Mouse (Mus musculus) liver, postnatal 0 days (tissue): ENCODE results near the gene Yjefn3.

Experiments used
- CTCF ChIP-seq: sonication (generic); IDR thresholded peaks from 2 replicates; pipeline ENCODE4 v1.5.1; 2016; ENCODE audit warnings: antibody characterized with exemption, low read depth
- EP300 ChIP-seq: IDR thresholded peaks from 2 replicates; pipeline ENCODE4 v1.6.1; 2016; ENCODE audit warnings: antibody characterized with exemption, low read depth, mild to moderate bottlenecking

DNA sequence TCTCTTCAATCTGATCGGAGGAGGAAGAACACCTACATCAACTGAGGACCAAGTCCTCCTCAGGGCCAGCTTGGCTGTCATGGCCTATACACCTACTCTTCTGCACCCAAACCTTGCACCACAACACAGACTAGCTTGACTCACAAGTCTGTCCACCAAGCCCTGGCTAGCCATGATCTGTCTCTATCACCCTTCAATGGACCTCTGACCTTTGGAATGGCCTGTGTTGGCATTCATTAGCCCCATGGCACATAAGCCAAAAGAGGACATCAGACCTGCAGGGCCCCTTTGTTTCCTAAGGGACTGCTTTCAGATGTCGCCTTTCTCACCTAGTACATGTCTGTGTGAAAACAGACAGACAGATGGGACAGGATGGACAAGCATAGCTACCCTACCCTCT is 18.6 kb upstream of the Yjefn3 start:
- no peak for TF ChIP-seq CTCF
- no peak for TF ChIP-seq EP300
